Mouse (Mus musculus) spleen, adult 2 months (tissue): ENCODE results near the gene Tbc1d2b. TPM values are rescaled to one million over a fixed set of nuclear protein-coding genes. Genes with fewer than 3 reads are reported as not detected.

Experiments
- DNase-seq, 2 experiments: peaks; one replicate each; pipeline versions ENCODE4 v3.0.0 to v3.0.0-alpha.2; 2012 to 2021; ENCODE audit warnings: low spot score in 2 of 2, low read depth in 1 of 2
- H3K27ac ChIP-seq: fragments of 200-500 bp; 2 replicates; pipeline ENCODE4 v1.5.1; 2012; ENCODE audit warnings: low read length, inconsistent platforms; ENCODE audit not compliant: insufficient read depth
- H3K27me3 ChIP-seq: fragments of 200-500 bp; 2 replicates; pipeline ENCODE4 v1.6.1; 2012; ENCODE audit warnings: mild to moderate bottlenecking, moderate library complexity, low read length, inconsistent platforms; ENCODE audit not compliant: control insufficient read depth, insufficient read depth
- H3K36me3 ChIP-seq: fragments of 200-500 bp; 2 replicates; pipeline ENCODE4 v1.6.1; 2012; ENCODE audit warnings: mild to moderate bottlenecking, low read length, inconsistent platforms; ENCODE audit not compliant: control insufficient read depth, insufficient read depth
- H3K4me1 ChIP-seq: fragments of 200-500 bp; 2 replicates; pipeline ENCODE4 v1.6.1; 2011; ENCODE audit warnings: inconsistent platforms; ENCODE audit not compliant: control insufficient read depth, insufficient read depth, insufficient read length
- H3K4me3 ChIP-seq: fragments of 200-500 bp; 2 replicates; pipeline ENCODE4 v1.5.1; 2011; ENCODE audit warnings: mild to moderate bottlenecking, inconsistent platforms; ENCODE audit not compliant: insufficient read depth, insufficient read length; ENCODE audit errors: extremely low read depth
- CTCF ChIP-seq: fragments of 200-500 bp; IDR thresholded peaks from 2 replicates; pipeline ENCODE4 v1.5.1; 2011; ENCODE audit warnings: mild to moderate bottlenecking, inconsistent platforms; ENCODE audit not compliant: insufficient read depth, insufficient read length, insufficient replicate concordance; ENCODE audit errors: extremely low read depth
- POLR2A ChIP-seq: fragments of 200-500 bp; IDR thresholded peaks from 2 replicates; pipeline ENCODE4 v1.6.1; 2011; ENCODE audit warnings: low read depth, low read length, inconsistent platforms
- WGBS: fragments of 180-500 bp; shearing (Covaris S2); methylation state at CpG from one replicate; pipeline ENCODE4 v1.1.7; 2018; 5-methylcytosine and 5-hydroxymethylcytosine counted together
- polyA plus RNA-seq: library from polyadenylated mRNA; depleted of rRNA; stranded (reverse); fragments of >200 nt; gene quantifications from 2 replicates; pipeline ENCODE4 v1.2.3, GENCODE M21; 2012

Tbc1d2b gene
- polyA plus RNA-seq, 1 experiment: 26.4 TPM

DNA sequence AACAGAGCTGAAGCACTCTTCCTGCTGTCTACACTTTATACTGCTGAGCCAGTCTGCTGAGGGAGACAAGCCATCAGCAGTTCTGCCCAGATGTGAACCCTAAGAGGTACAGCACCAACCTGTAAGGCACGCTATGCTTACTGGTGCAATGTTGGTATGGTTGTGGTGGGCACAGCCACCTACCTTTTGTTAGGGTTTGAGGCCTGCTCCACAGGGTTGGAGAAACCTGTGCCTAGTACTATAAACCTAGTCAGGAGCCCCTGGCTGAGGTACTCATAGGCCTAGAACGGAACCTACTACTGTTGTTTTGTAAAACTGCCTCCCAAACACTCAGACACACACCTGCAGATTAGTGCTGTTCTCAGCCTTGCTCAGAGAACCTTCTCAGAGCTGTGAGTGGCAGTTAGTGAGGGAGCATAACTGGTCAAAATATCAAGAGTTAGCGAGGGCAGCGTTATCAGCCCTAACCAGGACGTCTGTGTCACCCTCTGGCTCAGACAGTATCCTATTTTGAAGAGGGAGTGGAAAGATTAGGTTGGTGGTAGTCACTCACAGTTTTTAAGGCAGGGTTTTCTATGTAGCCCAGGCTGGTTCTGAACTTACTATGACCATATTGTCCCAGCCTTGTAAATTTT lies 20.3 kb downstream of the Tbc1d2b start:
- no peak for DNase-seq
- no peaks in the 10 kb centered on the region for H3K27me3 ChIP-seq
- no peak for TF ChIP-seq POLR2A
- TF ChIP-seq CTCF: no peak
- peaks cover 10% of the 10 kb centered on the region; the same call in 1 of the 2 replicates for H3K4me1 ChIP-seq
- H3K27ac ChIP-seq: peak overlapping the region; percentile 29
- no peak overlapping the region for H3K4me3 ChIP-seq
- 64% methylated on average over 5 of the region's 5 CpGs for WGBS
- no peaks in the 10 kb centered on the region for H3K36me3 ChIP-seq

DNA sequence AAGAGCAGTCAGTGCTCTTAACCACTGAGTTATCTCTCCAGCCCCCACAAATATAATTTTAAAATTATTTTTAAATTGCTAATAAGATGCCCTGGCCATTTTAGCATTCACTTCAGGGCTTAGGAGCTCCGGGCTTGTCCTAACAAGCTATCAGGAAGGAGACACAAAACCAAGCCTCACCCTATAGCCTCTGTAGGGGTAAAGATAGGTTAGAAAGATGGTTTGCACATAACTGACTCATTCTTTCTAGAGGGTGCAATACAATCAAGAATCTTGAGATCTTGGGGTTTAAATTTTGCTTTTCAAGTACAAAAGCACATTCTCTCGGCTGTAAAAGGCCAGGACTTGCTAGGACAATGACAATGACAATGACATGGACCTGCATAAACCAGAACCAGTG lies 21.6 kb downstream of the Tbc1d2b start:
- TF ChIP-seq POLR2A: no peak
- TF ChIP-seq CTCF: no peak
- 78% methylated on average over 2 of the region's 2 CpGs for WGBS
- Histone ChIP-seq H3K36me3 (no peaks in the 10 kb centered on the region), H3K4me3 (no peak overlapping the region), H3K27me3 (no peaks in the 10 kb centered on the region), H3K4me1 (peaks cover 13% of the 10 kb centered on the region; the same call in 1 of the 2 replicates), H3K27ac (no peak overlapping the region)
- DNase-seq: no peak

DNA sequence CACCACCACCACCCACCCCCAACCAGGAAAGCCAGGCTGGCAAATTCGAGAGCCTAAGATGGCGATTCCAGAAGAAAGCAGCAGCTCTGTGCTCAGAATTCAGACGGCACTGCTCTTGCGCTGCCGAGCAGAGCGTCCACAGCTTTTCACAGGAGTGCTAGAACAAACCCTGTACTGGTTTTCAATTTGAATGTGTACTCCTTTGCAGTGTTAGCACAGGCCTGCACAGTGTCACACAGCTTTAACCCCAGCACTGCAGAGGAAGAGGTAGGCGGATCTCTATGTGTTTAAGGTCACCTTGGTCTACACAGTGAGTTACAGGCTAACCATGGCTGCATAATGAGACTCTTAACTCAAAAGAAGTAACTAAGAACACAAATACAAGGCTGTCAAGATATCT lies 22.3 kb downstream of the Tbc1d2b start:
- Histone ChIP-seq H3K27ac (peak overlapping the region; percentile 20; the same call in 1 of the 2 replicates), H3K4me1 (peaks cover 10% of the 10 kb centered on the region; the same call in 1 of the 2 replicates), H3K27me3 (no peaks in the 10 kb centered on the region), H3K36me3 (no peaks in the 10 kb centered on the region), H3K4me3 (no peak overlapping the region)
- DNase-seq: no peak
- 62% methylated on average over 7 of the region's 7 CpGs for WGBS
- TF ChIP-seq POLR2A (no peak), CTCF (no peak)

DNA sequence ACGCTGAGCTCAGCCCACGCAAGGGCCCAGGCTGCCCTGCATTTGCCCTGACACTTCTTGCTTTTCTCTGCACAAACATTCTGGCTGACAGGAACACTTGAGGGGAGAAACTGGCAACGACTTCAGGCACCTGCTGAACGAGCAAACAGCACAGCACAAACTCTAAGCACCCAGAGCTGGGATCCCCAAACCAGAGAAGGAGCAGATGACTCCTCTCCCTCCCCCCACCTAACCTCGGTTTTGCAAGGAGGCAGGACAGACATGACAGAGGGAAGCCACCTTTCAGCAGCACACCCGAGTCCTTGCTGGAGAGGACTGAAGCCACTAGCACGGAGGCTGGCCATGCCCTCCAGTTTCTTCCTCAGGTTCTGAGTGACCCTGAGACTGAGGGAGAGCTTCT lies 23.3 kb downstream of the Tbc1d2b start:
- Histone ChIP-seq H3K36me3 (no peaks in the 10 kb centered on the region), H3K27ac (peak overlapping the region; percentile 15; the same call in 1 of the 2 replicates), H3K4me3 (no peak overlapping the region), H3K27me3 (no peaks in the 10 kb centered on the region), H3K4me1 (peaks cover 7% of the 10 kb centered on the region; the same call in 1 of the 2 replicates)
- DNase-seq: no peak
- 29% methylated on average over 7 of the region's 7 CpGs for WGBS
- TF ChIP-seq CTCF: no peak

DNA sequence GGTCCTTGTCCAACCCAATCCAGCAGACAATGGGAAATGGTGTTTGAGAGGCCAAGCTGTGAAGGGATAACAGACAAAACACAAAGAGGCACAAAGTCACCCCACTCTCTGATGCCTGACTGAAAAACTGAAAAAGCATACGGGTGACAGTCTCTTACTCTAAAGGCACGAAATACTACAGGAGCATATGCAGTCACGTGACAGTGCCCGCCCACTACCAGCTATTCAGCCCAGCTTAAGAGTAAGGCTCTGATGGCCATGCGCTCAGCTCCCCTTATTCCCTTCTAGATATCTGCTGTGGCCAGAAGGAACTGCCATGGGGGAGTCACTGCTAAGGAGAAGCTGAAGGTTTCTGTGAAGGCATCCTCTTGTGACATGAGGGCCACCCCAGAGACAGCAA lies 24.8 kb downstream of the Tbc1d2b start:
- no peaks in the 10 kb centered on the region for H3K27me3 ChIP-seq
- TF ChIP-seq CTCF (no peak), POLR2A (no peak)
- no peaks in the 10 kb centered on the region for H3K36me3 ChIP-seq
- no peak overlapping the region for H3K4me3 ChIP-seq
- H3K4me1 ChIP-seq: peaks cover 3% of the 10 kb centered on the region; the same call in 1 of the 2 replicates
- DNase-seq: no peak
- peak overlapping the region; percentile 14; the same call in 1 of the 2 replicates for H3K27ac ChIP-seq
- 73% methylated on average over 5 of the region's 5 CpGs for WGBS

DNA sequence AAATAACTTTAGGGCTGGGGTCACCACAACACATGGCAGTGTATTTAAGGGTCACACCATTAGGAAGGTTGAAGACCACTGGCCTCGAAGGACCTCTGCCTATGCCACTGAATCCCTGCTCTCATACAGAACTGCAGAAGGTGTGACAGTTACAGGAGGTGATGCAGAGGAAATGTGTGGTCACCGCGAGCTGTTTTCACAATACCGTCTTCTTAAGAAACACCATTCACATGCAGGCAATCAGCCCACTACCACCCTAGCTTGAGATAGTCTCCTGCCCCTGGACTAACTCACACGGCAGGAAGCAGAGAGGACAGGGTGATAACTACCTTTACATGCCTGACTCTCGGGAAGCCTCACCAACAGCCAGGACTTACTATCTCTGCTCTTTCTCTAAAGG lies 25.4 kb downstream of the Tbc1d2b start:
- TF ChIP-seq POLR2A (no peak), CTCF (no peak)
- no peak for DNase-seq
- peak overlapping the region; percentile 62 for H3K27ac ChIP-seq
- H3K4me3 ChIP-seq: no peak overlapping the region
- H3K4me1 ChIP-seq: peaks cover 3% of the 10 kb centered on the region; the same call in 1 of the 2 replicates
- no peaks in the 10 kb centered on the region for H3K36me3 ChIP-seq
- WGBS: 25% methylated on average over 6 of the region's 6 CpGs
- no peaks in the 10 kb centered on the region for H3K27me3 ChIP-seq
